Mouse (Mus musculus): Measurements from ENCODE around the gene Rin3. TPM values are rescaled to one million over a fixed set of nuclear protein-coding genes. Genes with fewer than 3 reads are reported as not detected.

Rin3 gene
- polyA plus RNA-seq, 1 experiment from 2014 or later: 17.7 TPM

DNA sequence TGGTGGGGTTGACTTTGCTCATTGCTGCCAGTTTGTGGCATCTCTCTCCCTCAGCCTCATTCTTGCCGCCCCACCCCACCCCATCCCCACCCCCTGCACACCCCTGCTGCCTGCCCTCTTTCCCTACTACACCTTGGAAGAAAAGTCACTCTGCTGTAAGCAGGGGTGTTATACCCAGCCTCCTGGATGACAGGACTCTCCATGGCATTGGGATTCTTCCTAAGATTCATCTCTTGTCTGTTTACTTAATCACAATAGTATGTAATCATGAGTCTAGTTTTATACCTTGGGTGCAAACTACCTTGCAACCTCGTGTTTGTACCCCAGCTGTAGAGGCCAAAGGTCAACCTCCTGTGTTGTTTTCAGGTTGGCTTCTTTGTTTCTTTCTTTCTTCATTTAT, 37.5 kb downstream of the Rin3 start:
- no peak for TF ChIP-seq EP300 (IDR thresholded peaks at IDR 0.05)
- no peak for TF ChIP-seq CTCF (IDR thresholded peaks at IDR 0.05)
- WGBS: 34% methylated on average over 2 of the region's 2 CpGs
- H3K27me3 ChIP-seq (replicated peaks; ENCODE audit: insufficient read depth, low read length): no peaks in the 10 kb centered on the region
- H3K36me3 ChIP-seq (ENCODE audit: insufficient read depth, low read length): no peaks in the 10 kb centered on the region
- DNase-seq (ENCODE audit: low spot score) (no peak), ATAC-seq (no peak)
- H3K9ac ChIP-seq (replicated peaks; ENCODE audit: low read depth): no peak overlapping the region
- no peaks in the 10 kb centered on the region for H3K9me3 ChIP-seq (ENCODE audit: low read length)
- H3K27ac ChIP-seq (ENCODE audit: low read length): peak overlapping the region; percentile 47; the same call in 1 of the 2 replicates
- H3K4me3 ChIP-seq (ENCODE audit: low read depth, low read length): no peak overlapping the region
- H3K4me2 ChIP-seq (replicated peaks; ENCODE audit: low read depth, low read length): no peak overlapping the region
- peaks cover 10% of the 10 kb centered on the region; the same call in 1 of the 2 replicates for H3K4me1 ChIP-seq (ENCODE audit: insufficient read depth, low read depth, low read length)

DNA sequence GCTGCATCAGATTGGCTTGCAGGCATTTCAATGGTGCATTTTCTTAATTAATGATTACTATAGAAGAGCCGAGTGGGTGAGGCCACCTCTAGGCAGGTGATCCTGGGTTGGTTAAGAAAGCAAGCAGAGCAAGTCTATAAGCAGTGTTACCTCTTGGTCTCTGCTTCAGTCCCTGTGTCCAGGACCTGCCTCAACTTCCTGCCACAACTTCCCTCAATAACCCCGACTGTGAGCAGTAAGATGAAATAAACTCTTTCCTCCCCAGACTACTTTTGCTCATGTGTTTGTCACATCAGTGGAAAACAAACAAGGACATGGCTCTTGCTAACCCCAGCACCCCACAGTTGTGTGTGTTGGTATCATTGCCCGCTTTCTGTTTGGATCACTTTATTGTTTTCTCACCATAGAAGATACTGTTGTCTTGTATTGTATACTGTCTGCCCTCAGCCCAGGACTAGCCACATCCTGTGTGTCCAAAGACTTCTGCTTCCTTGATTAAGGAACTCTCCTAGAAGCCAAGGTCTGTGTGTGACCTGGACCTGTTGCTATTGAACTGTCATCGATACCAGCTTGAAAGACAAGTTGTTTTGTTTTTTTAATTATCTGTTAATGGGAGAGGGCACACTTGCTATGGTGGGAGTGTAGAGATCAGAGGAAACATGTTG, 38.3 kb downstream of the Rin3 start:
- ATAC-seq: no peak

DNA sequence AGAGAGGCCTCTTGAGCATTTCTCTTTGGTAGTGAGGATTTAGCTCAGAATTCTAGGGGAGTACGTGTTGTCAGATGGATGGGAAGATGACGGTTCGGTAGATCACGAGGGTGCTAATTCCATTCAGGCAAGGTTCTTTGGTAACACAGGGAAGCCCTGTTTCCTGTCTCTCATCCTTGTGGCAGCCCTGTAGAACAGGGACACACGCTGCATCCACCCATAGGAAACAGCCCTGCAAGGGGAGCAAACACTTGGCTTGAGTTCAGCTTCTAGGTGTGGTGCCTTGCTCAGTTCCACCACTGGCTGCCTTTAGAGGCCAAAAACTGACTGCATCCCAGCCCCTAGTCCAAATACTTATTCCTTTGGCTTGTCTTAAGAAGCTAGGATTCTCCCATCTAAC, 39.0 kb downstream of the Rin3 start:
- no peak overlapping the region for H3K9ac ChIP-seq (replicated peaks; ENCODE audit: low read depth)
- H3K4me2 ChIP-seq (replicated peaks; ENCODE audit: low read depth, low read length): no peak overlapping the region
- TF ChIP-seq CTCF (IDR thresholded peaks at IDR 0.05) (no peak), EP300 (IDR thresholded peaks at IDR 0.05) (no peak; the same call in 1 of the 2 replicates)
- H3K27ac ChIP-seq (ENCODE audit: low read length): no peak overlapping the region
- ATAC-seq (no peak), DNase-seq (ENCODE audit: low spot score) (peak; percentile 50)
- no peaks in the 10 kb centered on the region for H3K36me3 ChIP-seq (ENCODE audit: insufficient read depth, low read length)
- peaks cover 17% of the 10 kb centered on the region; the same call in 1 of the 2 replicates for H3K4me1 ChIP-seq (ENCODE audit: insufficient read depth, low read depth, low read length)
- no peaks in the 10 kb centered on the region for H3K27me3 ChIP-seq (replicated peaks; ENCODE audit: insufficient read depth, low read length)
- 72% methylated on average over 5 of the region's 5 CpGs for WGBS
- H3K4me3 ChIP-seq (ENCODE audit: low read depth, low read length): no peak overlapping the region
- no peaks in the 10 kb centered on the region for H3K9me3 ChIP-seq (ENCODE audit: low read length)

More for the DNA sequence above, 38.3 kb downstream of the Rin3 start:
- Histone ChIP-seq H3K4me3 (ENCODE audit: low read depth, low read length) (no peak overlapping the region), H3K9me3 (ENCODE audit: low read length) (no peaks in the 10 kb centered on the region), H3K9ac (replicated peaks; ENCODE audit: low read depth) (no peak overlapping the region), H3K4me1 (ENCODE audit: insufficient read depth, low read depth, low read length) (peaks cover 10% of the 10 kb centered on the region; the same call in 1 of the 2 replicates), H3K36me3 (ENCODE audit: insufficient read depth, low read length) (no peaks in the 10 kb centered on the region), H3K4me2 (replicated peaks; ENCODE audit: low read depth, low read length) (no peak overlapping the region), H3K27ac (ENCODE audit: low read length) (0 out of 2 replicates have a peak overlapping the region, but pooled peaks have one; percentile 47), H3K27me3 (replicated peaks; ENCODE audit: insufficient read depth, low read length) (no peaks in the 10 kb centered on the region)
- TF ChIP-seq EP300 (IDR thresholded peaks at IDR 0.05) (no peak), CTCF (IDR thresholded peaks at IDR 0.05) (no peak)
- no peak for DNase-seq (ENCODE audit: low spot score)
- WGBS: 68% methylated on average over 4 of the region's 4 CpGs

DNA sequence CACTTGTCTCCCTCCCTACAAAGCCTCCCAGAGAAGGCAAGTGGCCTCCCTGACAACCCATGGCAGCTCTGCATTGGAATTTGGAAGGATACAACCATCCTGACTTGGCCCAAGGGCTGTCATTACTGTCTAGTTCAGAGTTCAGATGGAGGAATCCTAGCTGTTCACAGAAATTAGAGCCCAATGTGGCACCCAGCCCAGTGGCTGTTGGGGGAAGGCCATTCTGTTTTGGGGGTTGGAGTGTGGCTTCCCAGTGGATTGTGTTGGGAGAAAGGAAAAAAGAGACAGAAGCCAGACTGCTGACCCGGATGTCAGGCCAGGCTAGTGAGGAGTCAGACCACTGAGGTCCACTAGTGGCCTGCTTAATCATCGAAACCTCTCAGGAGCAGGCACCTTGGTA, 40.5 kb downstream of the Rin3 start:
- WGBS: 72% methylated on average over 2 of the region's 2 CpGs
- ATAC-seq: peak; percentile 18

DNA sequence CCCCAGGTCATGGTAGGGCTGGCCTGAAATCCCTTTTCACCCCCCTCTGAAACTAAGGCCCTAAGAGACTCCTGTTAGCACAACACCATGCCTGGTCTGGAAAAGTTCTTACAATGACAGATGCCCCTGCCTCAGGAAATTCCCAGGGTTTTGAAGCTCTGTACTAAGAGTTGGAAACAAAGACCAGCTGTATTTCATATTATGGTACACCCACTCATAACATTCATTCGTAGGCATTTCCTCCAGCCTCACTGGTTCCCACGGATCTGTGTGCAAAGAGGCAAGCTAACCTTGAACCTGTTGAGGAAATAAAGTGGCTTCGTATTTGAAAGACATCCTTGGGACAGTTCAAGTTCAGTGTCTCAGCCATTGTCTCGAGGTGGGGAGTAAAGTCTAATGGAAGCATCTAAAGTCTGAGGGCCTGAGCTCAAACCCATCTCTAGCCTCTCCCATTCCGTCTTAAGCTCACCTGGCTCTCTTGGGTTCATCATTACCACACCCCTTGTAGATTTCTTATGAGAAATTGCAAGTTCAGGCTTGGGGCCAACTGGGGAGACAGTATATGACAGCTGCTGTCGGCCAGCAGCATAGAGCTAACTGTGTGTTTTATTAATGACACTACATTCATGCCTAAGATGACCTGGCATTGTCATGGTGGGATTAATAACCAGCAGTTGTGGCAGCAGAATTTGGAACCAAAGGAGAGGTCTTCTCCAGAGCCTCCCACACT, 41.5 kb downstream of the Rin3 start:
- peaks cover 25% of the 10 kb centered on the region; the same call in 1 of the 2 replicates for H3K4me1 ChIP-seq (ENCODE audit: insufficient read depth, low read depth, low read length)
- peaks cover 5% of the 10 kb centered on the region; the same call in 1 of the 2 replicates for H3K36me3 ChIP-seq (ENCODE audit: insufficient read depth, low read length)
- H3K27me3 ChIP-seq (replicated peaks; ENCODE audit: insufficient read depth, low read length): no peaks in the 10 kb centered on the region
- DNase-seq (ENCODE audit: low spot score) (peak; percentile 64), ATAC-seq (peak; percentile 23)
- 46% methylated on average over 6 of the region's 6 CpGs for WGBS
- H3K9me3 ChIP-seq (ENCODE audit: low read length): no peaks in the 10 kb centered on the region
- no peak overlapping the region for H3K9ac ChIP-seq (replicated peaks; ENCODE audit: low read depth)
- no peak overlapping the region for H3K4me2 ChIP-seq (replicated peaks; ENCODE audit: low read depth, low read length)
- H3K27ac ChIP-seq (ENCODE audit: low read length): peak overlapping the region; percentile 82
- no peak overlapping the region for H3K4me3 ChIP-seq (ENCODE audit: low read depth, low read length)
- TF ChIP-seq CTCF (IDR thresholded peaks at IDR 0.05) (no peak), EP300 (IDR thresholded peaks at IDR 0.05) (no peak)

More for the DNA sequence above, 40.5 kb downstream of the Rin3 start:
- Histone ChIP-seq H3K36me3 (ENCODE audit: insufficient read depth, low read length) (no peaks in the 10 kb centered on the region), H3K9me3 (ENCODE audit: low read length) (no peaks in the 10 kb centered on the region), H3K4me1 (ENCODE audit: insufficient read depth, low read depth, low read length) (peaks cover 25% of the 10 kb centered on the region; the same call in 1 of the 2 replicates), H3K9ac (replicated peaks; ENCODE audit: low read depth) (no peak overlapping the region), H3K27ac (ENCODE audit: low read length) (peak overlapping the region; percentile 82), H3K4me2 (replicated peaks; ENCODE audit: low read depth, low read length) (no peak overlapping the region), H3K4me3 (ENCODE audit: low read depth, low read length) (no peak overlapping the region), H3K27me3 (replicated peaks; ENCODE audit: insufficient read depth, low read length) (no peaks in the 10 kb centered on the region)
- TF ChIP-seq EP300 (IDR thresholded peaks at IDR 0.05): 0 out of 2 replicates have a peak, but pooled peaks have one; percentile 9
- TF ChIP-seq CTCF (IDR thresholded peaks at IDR 0.05): no peak
- peak; percentile 73 for DNase-seq (ENCODE audit: low spot score)

DNA sequence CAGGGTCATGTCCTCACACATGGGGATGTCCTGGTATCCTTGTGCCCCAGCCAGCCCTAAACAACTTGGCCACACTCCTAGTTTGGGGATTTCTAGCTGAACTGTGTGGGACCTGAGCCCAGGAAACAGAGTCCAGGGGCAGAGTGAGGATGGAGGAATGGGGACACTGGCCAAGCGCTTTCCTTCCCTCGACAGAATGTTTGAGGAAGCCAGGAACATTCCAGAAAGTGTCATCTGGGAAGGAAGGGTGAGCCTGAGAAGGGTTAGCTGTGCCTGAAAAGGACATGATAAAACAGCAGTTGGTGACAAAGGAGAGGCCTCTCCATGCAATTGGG, 42.0 kb downstream of the Rin3 start:
- TF ChIP-seq CTCF (IDR thresholded peaks at IDR 0.05): no peak
- TF ChIP-seq EP300 (IDR thresholded peaks at IDR 0.05): peak; percentile 91
- no peak overlapping the region for H3K9ac ChIP-seq (replicated peaks; ENCODE audit: low read depth)
- H3K27me3 ChIP-seq (replicated peaks; ENCODE audit: insufficient read depth, low read length): no peaks in the 10 kb centered on the region
- H3K4me1 ChIP-seq (ENCODE audit: insufficient read depth, low read depth, low read length): peaks cover 25% of the 10 kb centered on the region; the same call in 1 of the 2 replicates
- H3K4me3 ChIP-seq (ENCODE audit: low read depth, low read length): no peak overlapping the region
- 46% methylated on average over 2 of the region's 2 CpGs for WGBS
- DNase-seq (ENCODE audit: low spot score): peak; percentile 91
- peak overlapping the region; percentile 82; the same call in 1 of the 2 replicates for H3K27ac ChIP-seq (ENCODE audit: low read length)
- peak; percentile 65 for ATAC-seq
- no peak overlapping the region for H3K4me2 ChIP-seq (replicated peaks; ENCODE audit: low read depth, low read length)
- no peaks in the 10 kb centered on the region for H3K9me3 ChIP-seq (ENCODE audit: low read length)
- H3K36me3 ChIP-seq (ENCODE audit: insufficient read depth, low read length): peaks cover 10% of the 10 kb centered on the region; the same call in 1 of the 2 replicates

Data from lung, postnatal 0 days (tissue).